Mouse (Mus musculus): ENCODE results near the gene Lmo3. TPM values are rescaled to one million over a fixed set of nuclear protein-coding genes. Genes with fewer than 3 reads are reported as not detected.
A peak's percentile ranks its signal among the peaks of the same experiment; 100 is the strongest.

Lmo3 gene
- polyA plus RNA-seq, 1 experiment from 2014 or later, result 2.5 TPM

DNA sequence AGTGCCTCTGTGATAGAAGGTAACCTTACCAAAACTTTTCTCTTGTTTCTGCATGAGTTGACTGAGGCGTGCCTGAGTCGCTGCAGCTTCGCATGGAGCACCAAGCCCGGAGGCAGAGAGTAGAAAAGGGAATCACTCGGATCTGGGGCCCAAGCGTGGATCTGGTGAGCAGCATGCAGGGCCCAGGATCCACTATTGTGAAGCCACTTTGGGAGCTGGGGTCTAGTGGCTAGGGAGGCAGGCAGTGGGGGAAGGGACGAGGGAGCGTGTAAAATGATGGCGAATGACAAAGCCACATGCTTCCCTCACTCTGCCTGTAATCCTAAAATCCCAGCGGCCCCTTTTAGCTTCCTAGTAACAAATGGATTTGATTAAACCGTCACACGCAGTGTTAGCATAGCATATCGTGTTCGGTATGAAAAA lies 160.6 kb downstream of the Lmo3 start:
- 0 out of 2 replicates have a peak, but pooled peaks have one; percentile 13 for ATAC-seq (ENCODE audit: borderline replicate concordance, extremely low read depth, low FRiP score, low TSS enrichment)
- no peaks in the 10 kb centered on the region for H3K36me3 ChIP-seq
- no peak overlapping the region for H3K27ac ChIP-seq
- no peak overlapping the region for H3K9ac ChIP-seq
- WGBS, result 6% methylated on average over 14 of the region's 14 CpGs
- peak overlapping the region; percentile 76 for H3K4me2 ChIP-seq
- peaks cover 31% of the 10 kb centered on the region for H3K4me1 ChIP-seq
- peaks cover 8% of the 10 kb centered on the region for H3K27me3 ChIP-seq
- H3K4me3 ChIP-seq, result peak overlapping the region; percentile 40
- H3K9me3 ChIP-seq, result no peaks in the 10 kb centered on the region

DNA sequence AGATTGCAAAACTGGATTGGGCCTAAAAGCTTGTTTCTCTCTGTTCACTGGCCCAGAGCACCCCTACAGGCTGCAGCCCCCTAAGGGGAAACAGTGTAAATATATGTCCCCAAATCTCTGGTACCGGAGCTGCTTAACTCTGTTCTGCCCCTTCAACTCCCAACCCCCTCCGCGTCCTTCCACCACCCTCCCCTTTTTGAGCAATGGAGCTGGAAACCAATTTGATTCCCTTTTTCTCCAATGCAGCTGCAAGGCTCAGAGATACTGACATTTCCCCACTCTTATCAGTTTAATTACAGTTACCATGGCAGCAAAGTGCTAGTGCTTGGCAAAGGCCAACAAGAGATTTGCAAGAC lies 161.3 kb downstream of the Lmo3 start:
- ATAC-seq (ENCODE audit: borderline replicate concordance, extremely low read depth, low FRiP score, low TSS enrichment), result peak; percentile 36; the same call in 1 of the 2 replicates
- Histone ChIP-seq H3K9ac (no peak overlapping the region), H3K9me3 (no peaks in the 10 kb centered on the region), H3K4me1 (peaks cover 28% of the 10 kb centered on the region), H3K4me3 (peak overlapping the region; percentile 40; the same call in 1 of the 2 replicates), H3K27me3 (peaks cover 7% of the 10 kb centered on the region), H3K36me3 (no peaks in the 10 kb centered on the region), H3K4me2 (peak overlapping the region; percentile 76), H3K27ac (no peak overlapping the region)
- 6% methylated on average over 3 of the region's 3 CpGs for WGBS

- Histone ChIP-seq H3K9me3 (no peaks in the 10 kb centered on the region), H3K4me2 (peak overlapping the region; percentile 76), H3K4me1 (peaks cover 27% of the 10 kb centered on the region), H3K27me3 (peaks cover 7% of the 10 kb centered on the region), H3K36me3 (no peaks in the 10 kb centered on the region), H3K27ac (no peak overlapping the region), H3K9ac (no peak overlapping the region), H3K4me3 (no peak overlapping the region)
- 47% methylated on average over 8 of the region's 8 CpGs for WGBS
- ATAC-seq (ENCODE audit: borderline replicate concordance, extremely low read depth, low FRiP score, low TSS enrichment), result peak; percentile 2; the same call in 1 of the 2 replicates
Observed at GRCm38 (mm10) chr6:138419871-138420535, 161.8 kb downstream of the Lmo3 start.

DNA sequence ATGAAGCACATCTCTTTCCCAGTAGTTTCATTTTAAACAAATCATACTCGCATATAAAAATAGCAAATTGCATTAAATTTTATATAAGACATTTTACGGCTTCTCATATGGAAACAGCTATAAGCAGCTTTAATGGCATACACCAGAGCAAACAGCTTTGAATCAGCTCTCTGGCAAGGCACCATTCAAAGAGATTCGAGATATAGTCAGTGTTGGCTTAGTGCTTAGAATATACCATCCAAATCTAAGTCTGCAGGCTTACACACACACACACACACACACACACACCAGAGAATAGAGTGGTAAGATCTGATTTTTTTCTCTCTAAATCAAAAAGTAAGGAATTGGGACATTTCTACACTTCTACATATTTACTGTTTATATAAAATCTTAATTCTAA lies 169.7 kb downstream of the Lmo3 start:
- Histone ChIP-seq H3K9ac (no peak overlapping the region), H3K27me3 (no peaks in the 10 kb centered on the region), H3K9me3 (no peaks in the 10 kb centered on the region), H3K27ac (no peak overlapping the region), H3K4me3 (no peak overlapping the region), H3K36me3 (no peaks in the 10 kb centered on the region), H3K4me1 (0 out of 2 replicates have a peak, but pooled peaks cover 3% of the 10 kb centered on the region), H3K4me2 (no peak overlapping the region)
- 79% methylated on average over 3 of the region's 3 CpGs for WGBS
- no peak for ATAC-seq (ENCODE audit: borderline replicate concordance, extremely low read depth, low FRiP score, low TSS enrichment)

GRCm38 (mm10) chr6:138402031-138402430 lies 179.7 kb downstream of the Lmo3 start:
- Histone ChIP-seq H3K27me3 (no peaks in the 10 kb centered on the region), H3K4me2 (no peak overlapping the region), H3K4me1 (no peaks in the 10 kb centered on the region), H3K4me3 (no peak overlapping the region), H3K36me3 (no peaks in the 10 kb centered on the region), H3K27ac (no peak overlapping the region), H3K9me3 (no peaks in the 10 kb centered on the region), H3K9ac (no peak overlapping the region)
- ATAC-seq (ENCODE audit: borderline replicate concordance, extremely low read depth, low FRiP score, low TSS enrichment), result no peak
- 70% methylated on average over 6 of the region's 6 CpGs for WGBS

DNA sequence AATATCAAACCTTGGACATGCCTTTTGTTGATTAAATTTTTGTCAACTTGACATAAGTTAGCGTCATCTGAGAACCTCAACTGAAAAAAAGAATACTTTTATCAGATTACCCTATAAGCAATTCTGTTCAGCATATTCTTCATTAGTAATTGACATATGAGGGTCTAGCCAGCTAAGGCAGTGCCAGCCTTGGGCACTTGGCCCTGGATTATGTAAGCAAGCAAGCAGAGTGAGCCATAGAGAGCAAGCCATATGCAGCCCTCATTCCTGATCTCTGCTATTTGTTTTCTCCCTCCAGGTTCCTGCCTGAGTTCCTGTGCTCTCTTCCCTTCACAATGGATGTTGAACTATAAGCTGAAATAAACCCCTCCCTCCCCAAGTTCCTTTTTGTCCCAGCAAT lies 182.9 kb downstream of the Lmo3 start:
- H3K36me3 ChIP-seq, result no peaks in the 10 kb centered on the region
- H3K27ac ChIP-seq, result no peak overlapping the region
- no peak overlapping the region for H3K4me2 ChIP-seq
- no peaks in the 10 kb centered on the region for H3K27me3 ChIP-seq
- WGBS, result 84% methylated on average over 1 of the region's 1 CpGs
- no peak overlapping the region for H3K9ac ChIP-seq
- ATAC-seq (ENCODE audit: borderline replicate concordance, extremely low read depth, low FRiP score, low TSS enrichment), result no peak
- no peak overlapping the region for H3K4me3 ChIP-seq
- no peaks in the 10 kb centered on the region for H3K9me3 ChIP-seq
- no peaks in the 10 kb centered on the region for H3K4me1 ChIP-seq

DNA sequence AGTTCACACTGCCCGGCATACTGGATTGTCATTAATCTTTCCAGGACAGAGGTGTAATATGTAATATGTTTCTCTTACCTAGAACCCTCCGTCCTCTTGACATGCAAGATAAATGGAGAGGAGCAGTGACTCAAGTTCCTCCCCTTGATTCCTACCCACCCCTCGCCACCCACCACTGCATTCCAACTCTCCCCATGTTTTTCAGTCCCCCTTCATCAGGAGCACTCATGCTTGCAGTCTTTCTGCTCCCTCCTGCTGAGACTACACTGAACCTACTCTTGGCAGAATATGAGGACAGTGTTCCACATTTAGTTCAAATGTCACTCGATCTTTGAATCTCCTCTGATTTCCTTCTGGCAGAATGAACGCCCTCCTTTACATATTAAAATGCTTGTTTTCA lies 190.7 kb downstream of the Lmo3 start:
- Histone ChIP-seq H3K36me3 (no peaks in the 10 kb centered on the region), H3K4me3 (no peak overlapping the region), H3K4me1 (no peaks in the 10 kb centered on the region), H3K4me2 (no peak overlapping the region), H3K9ac (no peak overlapping the region), H3K27me3 (no peaks in the 10 kb centered on the region), H3K9me3 (no peaks in the 10 kb centered on the region), H3K27ac (no peak overlapping the region)
- ATAC-seq (ENCODE audit: borderline replicate concordance, extremely low read depth, low FRiP score, low TSS enrichment), result no peak
- 63% methylated on average over 5 of the region's 5 CpGs for WGBS

GRCm38 (mm10) chr6:138388168-138388936 lies 193.4 kb downstream of the Lmo3 start:
- no peak for ATAC-seq (ENCODE audit: borderline replicate concordance, extremely low read depth, low FRiP score, low TSS enrichment)
- Histone ChIP-seq H3K4me1 (no peaks in the 10 kb centered on the region), H3K4me2 (no peak overlapping the region), H3K36me3 (no peaks in the 10 kb centered on the region), H3K27me3 (no peaks in the 10 kb centered on the region), H3K9ac (no peak overlapping the region), H3K9me3 (no peaks in the 10 kb centered on the region), H3K4me3 (no peak overlapping the region), H3K27ac (no peak overlapping the region)
- WGBS, result 80% methylated on average over 18 of the region's 18 CpGs

DNA sequence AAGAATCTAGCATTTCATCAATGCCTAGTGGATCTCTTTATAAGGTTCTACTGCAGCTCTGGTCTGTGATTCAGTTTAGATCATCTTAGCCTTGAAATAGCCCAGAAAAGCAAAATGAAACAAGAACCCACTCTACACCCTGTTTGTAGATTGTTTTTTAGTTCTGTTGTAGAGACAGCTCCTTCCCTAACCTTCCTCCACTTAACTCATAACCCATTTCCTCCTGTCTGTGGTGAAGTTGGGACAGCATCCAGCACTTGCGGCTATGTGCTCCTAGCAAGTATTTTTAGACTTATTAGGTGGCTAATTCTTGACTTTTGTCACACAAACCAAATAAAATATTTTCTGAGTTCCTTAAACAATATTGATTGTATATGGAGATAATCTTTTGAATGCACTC lies 198.6 kb downstream of the Lmo3 start:
- WGBS, result 53% methylated on average over 1 of the region's 1 CpGs
- no peak for ATAC-seq (ENCODE audit: borderline replicate concordance, extremely low read depth, low FRiP score, low TSS enrichment)
- Histone ChIP-seq H3K9me3 (no peaks in the 10 kb centered on the region), H3K4me2 (no peak overlapping the region), H3K4me1 (no peaks in the 10 kb centered on the region), H3K9ac (no peak overlapping the region), H3K36me3 (no peaks in the 10 kb centered on the region), H3K4me3 (no peak overlapping the region), H3K27ac (no peak overlapping the region), H3K27me3 (no peaks in the 10 kb centered on the region)

GRCm38 (mm10) chr6:138371176-138371575 lies 210.6 kb downstream of the Lmo3 start:
- WGBS, result 78% methylated on average over 2 of the region's 2 CpGs
- no peaks in the 10 kb centered on the region for H3K9me3 ChIP-seq
- H3K36me3 ChIP-seq, result no peaks in the 10 kb centered on the region
- no peak overlapping the region for H3K4me3 ChIP-seq
- H3K4me2 ChIP-seq, result no peak overlapping the region
- no peak for ATAC-seq (ENCODE audit: borderline replicate concordance, extremely low read depth, low FRiP score, low TSS enrichment)
- no peaks in the 10 kb centered on the region for H3K4me1 ChIP-seq
- no peaks in the 10 kb centered on the region for H3K27me3 ChIP-seq
- no peak overlapping the region for H3K27ac ChIP-seq
- no peak overlapping the region for H3K9ac ChIP-seq

DNA sequence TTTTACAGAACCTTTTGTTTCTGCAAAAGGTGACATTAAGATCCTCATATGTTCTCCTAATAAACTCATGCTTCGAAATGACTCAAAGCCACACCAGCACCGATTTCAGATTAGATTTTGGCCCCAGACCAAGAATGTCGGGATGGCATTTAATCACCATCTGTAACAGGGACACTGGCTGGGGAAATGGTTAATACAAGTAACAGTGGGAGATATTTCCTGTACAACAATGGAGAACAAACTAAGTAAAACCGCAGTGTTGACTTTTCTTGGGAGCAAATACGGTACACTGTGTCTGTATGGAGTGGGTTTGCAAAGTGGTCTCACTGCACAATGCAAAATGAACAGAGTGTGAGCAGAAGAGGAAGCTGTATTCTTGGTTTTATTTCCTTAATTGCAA lies 217.7 kb downstream of the Lmo3 start:
- H3K27me3 ChIP-seq, result no peaks in the 10 kb centered on the region
- 14% methylated on average over 5 of the region's 5 CpGs for WGBS
- H3K9me3 ChIP-seq, result no peaks in the 10 kb centered on the region
- no peak overlapping the region for H3K4me3 ChIP-seq
- H3K9ac ChIP-seq, result no peak overlapping the region
- H3K4me2 ChIP-seq, result 0 out of 2 replicates have a peak overlapping the region, but pooled peaks have one; percentile 13
- ATAC-seq (ENCODE audit: borderline replicate concordance, extremely low read depth, low FRiP score, low TSS enrichment), result no peak
- H3K4me1 ChIP-seq, result peaks cover 11% of the 10 kb centered on the region
- H3K36me3 ChIP-seq, result no peaks in the 10 kb centered on the region
- no peak overlapping the region for H3K27ac ChIP-seq

DNA sequence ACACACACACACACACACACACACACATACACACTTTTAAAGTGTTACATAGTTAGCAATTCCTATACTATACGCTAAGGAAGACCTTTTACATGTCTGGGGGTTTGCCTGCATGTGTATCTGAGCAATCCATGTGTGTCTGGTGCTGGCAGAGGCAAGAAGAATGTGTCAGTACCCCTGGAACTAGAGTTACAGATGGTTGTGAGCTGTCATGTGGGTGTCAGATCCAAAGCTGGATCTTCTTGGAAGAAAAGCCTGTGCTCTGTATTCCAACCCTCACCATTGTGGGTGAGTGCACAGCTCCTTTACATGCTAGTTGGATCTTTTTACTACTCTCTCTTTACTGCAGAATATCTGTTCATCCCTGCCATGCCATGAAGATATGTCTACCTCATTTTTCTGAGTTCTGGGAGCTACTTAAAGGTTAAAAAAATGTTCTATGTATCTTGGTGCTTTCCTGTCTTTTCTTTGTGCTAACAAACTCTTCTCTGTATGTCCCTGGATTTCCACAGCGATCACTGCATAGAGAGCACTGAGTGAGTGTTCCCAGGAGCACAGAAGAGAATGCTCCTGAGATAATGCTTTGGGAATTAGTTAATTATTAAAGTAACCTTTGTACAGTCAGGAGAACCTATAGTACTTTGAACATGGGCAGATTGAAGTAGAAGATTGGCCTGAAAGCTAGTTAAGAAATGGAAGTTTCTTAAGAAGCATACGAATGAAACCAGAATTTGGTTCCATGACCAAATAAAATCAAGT lies 231.0 kb downstream of the Lmo3 start:
- Histone ChIP-seq H3K9ac (no peak overlapping the region), H3K36me3 (no peaks in the 10 kb centered on the region), H3K9me3 (no peaks in the 10 kb centered on the region), H3K27ac (no peak overlapping the region), H3K4me3 (no peak overlapping the region), H3K27me3 (no peaks in the 10 kb centered on the region), H3K4me2 (no peak overlapping the region), H3K4me1 (no peaks in the 10 kb centered on the region)
- no peak for ATAC-seq (ENCODE audit: borderline replicate concordance, extremely low read depth, low FRiP score, low TSS enrichment)
- 63% methylated on average over 3 of the region's 3 CpGs for WGBS
